Mouse (Mus musculus) c-Kit-positive CD71-positive TER-119-negative erythroid progenitor cells, embryonic 14.5 days (primary cell): ENCODE measurements at regions not wholly inside any gene's neighbourhood (a gene's known extent, or its start where the extent isn't known, plus 50 kb on each side); places are given as distances from the start of the nearest gene placed in this dataset.

Experiments used
- DNase-seq: peaks from one replicate; pipeline ENCODE4 v3.0.0-alpha.2; 2013; ENCODE audit warnings: low read depth

DNA sequence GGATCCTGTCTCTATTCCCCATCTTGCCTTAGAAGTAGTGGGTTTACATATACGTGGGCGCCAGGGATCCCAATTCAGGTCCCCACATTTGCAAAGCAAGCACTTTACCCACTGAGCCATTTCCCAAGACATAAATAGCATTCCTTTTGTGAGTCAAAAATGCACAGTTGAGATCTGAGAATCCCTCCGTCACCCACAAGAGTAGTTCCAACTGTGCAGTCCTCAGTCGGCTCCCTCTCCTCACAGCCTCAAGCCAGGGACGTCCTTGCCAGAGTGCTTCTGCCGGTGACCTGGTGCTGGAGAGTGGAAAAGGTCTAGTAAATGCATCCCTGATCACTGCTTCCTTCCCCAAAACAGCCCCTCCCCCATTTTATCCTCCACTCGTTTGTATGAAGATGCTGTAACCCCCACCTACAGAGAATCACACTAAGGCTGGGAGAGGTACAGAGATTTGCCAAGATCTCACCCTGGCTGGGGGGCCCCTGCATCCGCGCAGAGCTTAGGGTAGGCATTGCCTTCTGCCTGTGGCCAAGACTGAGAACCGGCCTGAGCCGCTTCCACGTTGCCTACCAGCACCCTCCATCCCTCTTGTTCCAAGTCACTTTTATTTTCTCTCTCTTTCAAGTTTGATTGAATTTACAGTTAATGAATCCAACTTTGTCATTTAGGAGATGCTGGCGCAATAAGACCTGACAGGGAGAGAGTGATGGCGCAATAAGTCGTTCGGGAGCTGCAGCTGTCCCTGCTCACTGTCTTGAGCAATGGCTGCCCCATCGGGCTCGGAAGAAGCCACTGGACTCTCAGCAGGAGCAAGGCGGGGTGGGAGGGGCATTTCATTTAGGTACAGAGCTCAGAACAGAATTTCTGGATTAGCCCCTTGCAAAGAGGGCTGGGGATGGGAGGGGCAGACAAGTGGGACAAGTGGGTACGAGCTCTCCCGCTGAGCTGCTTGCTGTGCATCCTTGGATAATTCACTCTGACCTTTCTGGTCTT, 74.5 kb upstream of the Zfp618 start:
- DNase-seq: no peak

GRCm38 (mm10) chr4:62912891-62913290, 52.5 kb upstream of the Zfp618 start:
- DNase-seq: no peak
